Mouse (Mus musculus): ENCODE results near the gene Psmb5. TPM values are rescaled to one million over a fixed set of nuclear protein-coding genes. Genes with fewer than 3 reads are reported as not detected.

Gene Psmb5
- polyA plus RNA-seq, 1 experiment from 2014 or later, result 358 TPM

GRCm38 (mm10) chr14:54646898-54647636, 29.2 kb upstream of the Psmb5 start:
- H3K4me2 ChIP-seq (ENCODE audit: low read depth, low read length), result no peak overlapping the region
- no peak overlapping the region for H3K27ac ChIP-seq (ENCODE audit: low read length)
- no peak overlapping the region for H3K4me3 ChIP-seq (ENCODE audit: low read length)
- H3K27me3 ChIP-seq (ENCODE audit: control insufficient read depth, insufficient read depth, low read length), result no peaks in the 10 kb centered on the region
- H3K4me1 ChIP-seq (ENCODE audit: control insufficient read depth, insufficient read depth, low read length), result peaks cover 4% of the 10 kb centered on the region
- ATAC-seq (replicated peaks; ENCODE audit: extremely low read depth, insufficient read depth, low FRiP score), result no peak
- no peak overlapping the region for H3K9ac ChIP-seq (ENCODE audit: low read length)
- WGBS, result 88% methylated on average over 8 of the region's 8 CpGs
- peaks cover 84% of the 10 kb centered on the region for H3K36me3 ChIP-seq (ENCODE audit: control insufficient read depth, insufficient read depth)
- H3K9me3 ChIP-seq (replicated peaks; ENCODE audit: control insufficient read depth, low read length), result no peaks in the 10 kb centered on the region

- ATAC-seq (replicated peaks; ENCODE audit: extremely low read depth, insufficient read depth, low FRiP score), result no peak
- Histone ChIP-seq H3K4me2 (ENCODE audit: low read depth, low read length) (no peak overlapping the region), H3K27ac (ENCODE audit: low read length) (no peak overlapping the region), H3K9ac (ENCODE audit: low read length) (no peak overlapping the region), H3K27me3 (ENCODE audit: control insufficient read depth, insufficient read depth, low read length) (no peaks in the 10 kb centered on the region), H3K4me3 (ENCODE audit: low read length) (no peak overlapping the region), H3K4me1 (ENCODE audit: control insufficient read depth, insufficient read depth, low read length) (peaks cover 4% of the 10 kb centered on the region; the same call in 1 of the 2 replicates), H3K9me3 (replicated peaks; ENCODE audit: control insufficient read depth, low read length) (no peaks in the 10 kb centered on the region), H3K36me3 (ENCODE audit: control insufficient read depth, insufficient read depth) (peaks cover 81% of the 10 kb centered on the region)
- WGBS, result 92% methylated on average over 17 of the region's 17 CpGs
Measured at GRCm38 (mm10) chr14:54646455-54646854, 28.6 kb upstream of the Psmb5 start.

GRCm38 (mm10) chr14:54644294-54644693, 26.5 kb upstream of the Psmb5 start:
- Histone ChIP-seq H3K27ac (ENCODE audit: low read length) (no peak overlapping the region), H3K9me3 (replicated peaks; ENCODE audit: control insufficient read depth, low read length) (no peaks in the 10 kb centered on the region), H3K36me3 (ENCODE audit: control insufficient read depth, insufficient read depth) (peaks cover 62% of the 10 kb centered on the region), H3K4me2 (ENCODE audit: low read depth, low read length) (no peak overlapping the region), H3K4me1 (ENCODE audit: control insufficient read depth, insufficient read depth, low read length) (peaks cover 3% of the 10 kb centered on the region), H3K9ac (ENCODE audit: low read length) (no peak overlapping the region), H3K4me3 (ENCODE audit: low read length) (no peak overlapping the region), H3K27me3 (ENCODE audit: control insufficient read depth, insufficient read depth, low read length) (no peaks in the 10 kb centered on the region)
- no peak for ATAC-seq (replicated peaks; ENCODE audit: extremely low read depth, insufficient read depth, low FRiP score)
- 73% methylated on average over 9 of the region's 9 CpGs for WGBS

GRCm38 (mm10) chr14:54643011-54643410, 25.2 kb upstream of the Psmb5 start:
- Histone ChIP-seq H3K27ac (ENCODE audit: low read length) (no peak overlapping the region), H3K4me3 (ENCODE audit: low read length) (no peak overlapping the region), H3K27me3 (ENCODE audit: control insufficient read depth, insufficient read depth, low read length) (0 out of 2 replicates have a peak, but pooled peaks cover 2% of the 10 kb centered on the region), H3K9ac (ENCODE audit: low read length) (no peak overlapping the region), H3K36me3 (ENCODE audit: control insufficient read depth, insufficient read depth) (peaks cover 52% of the 10 kb centered on the region), H3K4me2 (ENCODE audit: low read depth, low read length) (no peak overlapping the region), H3K4me1 (ENCODE audit: control insufficient read depth, insufficient read depth, low read length) (peaks cover 3% of the 10 kb centered on the region), H3K9me3 (replicated peaks; ENCODE audit: control insufficient read depth, low read length) (no peaks in the 10 kb centered on the region)
- WGBS, result 85% methylated on average over 2 of the region's 2 CpGs
- ATAC-seq (replicated peaks; ENCODE audit: extremely low read depth, insufficient read depth, low FRiP score), result no peak

- Histone ChIP-seq H3K36me3 (ENCODE audit: control insufficient read depth, insufficient read depth) (peaks cover 46% of the 10 kb centered on the region), H3K9me3 (replicated peaks; ENCODE audit: control insufficient read depth, low read length) (no peaks in the 10 kb centered on the region), H3K4me2 (ENCODE audit: low read depth, low read length) (no peak overlapping the region), H3K4me3 (ENCODE audit: low read length) (no peak overlapping the region), H3K27me3 (ENCODE audit: control insufficient read depth, insufficient read depth, low read length) (0 out of 2 replicates have a peak, but pooled peaks cover 2% of the 10 kb centered on the region), H3K4me1 (ENCODE audit: control insufficient read depth, insufficient read depth, low read length) (peaks cover 3% of the 10 kb centered on the region), H3K9ac (ENCODE audit: low read length) (no peak overlapping the region), H3K27ac (ENCODE audit: low read length) (no peak overlapping the region)
- no peak for ATAC-seq (replicated peaks; ENCODE audit: extremely low read depth, insufficient read depth, low FRiP score)
- 78% methylated on average over 25 of the region's 25 CpGs for WGBS
Measured at GRCm38 (mm10) chr14:54642224-54642944, 24.6 kb upstream of the Psmb5 start.

- H3K27me3 ChIP-seq (ENCODE audit: control insufficient read depth, insufficient read depth, low read length), result 0 out of 2 replicates have a peak, but pooled peaks cover 2% of the 10 kb centered on the region
- ATAC-seq (replicated peaks; ENCODE audit: extremely low read depth, insufficient read depth, low FRiP score), result peak; percentile 92
- WGBS, result under 1% methylated on average over 51 of the region's 52 CpGs
- H3K4me3 ChIP-seq (ENCODE audit: low read length), result peak within 1 kb of the TSS; percentile 80
- peaks cover 3% of the 10 kb centered on the region for H3K4me1 ChIP-seq (ENCODE audit: control insufficient read depth, insufficient read depth, low read length)
- H3K9ac ChIP-seq (ENCODE audit: low read length), result peak within 1 kb of the TSS; percentile 88
- H3K36me3 ChIP-seq (ENCODE audit: control insufficient read depth, insufficient read depth), result peaks cover 40% of the 10 kb centered on the region
- peak within 1 kb of the TSS; percentile 99 for H3K4me2 ChIP-seq (ENCODE audit: low read depth, low read length)
- peak within 1 kb of the TSS; percentile 68 for H3K27ac ChIP-seq (ENCODE audit: low read length)
- no peaks in the 10 kb centered on the region for H3K9me3 ChIP-seq (replicated peaks; ENCODE audit: control insufficient read depth, low read length)
Measured at GRCm38 (mm10) chr14:54641305-54641969, 23.6 kb upstream of the Psmb5 start, which contains the start of gene Cdh24. Cdh24 (minus strand) TSS chr14:54641364.

GRCm38 (mm10) chr14:54640946-54641304, 23.1 kb upstream of the Psmb5 start, which contains the start of gene Gm17606:
Gm17606 (plus strand) TSS chr14:54640952.
- Histone ChIP-seq H3K4me2 (ENCODE audit: low read depth, low read length) (peak within 1 kb of the TSS; percentile 99), H3K27me3 (ENCODE audit: control insufficient read depth, insufficient read depth, low read length) (0 out of 2 replicates have a peak, but pooled peaks cover 2% of the 10 kb centered on the region), H3K9me3 (replicated peaks; ENCODE audit: control insufficient read depth, low read length) (no peaks in the 10 kb centered on the region), H3K9ac (ENCODE audit: low read length) (peak within 1 kb of the TSS; percentile 88), H3K4me3 (ENCODE audit: low read length) (peak within 1 kb of the TSS; percentile 80), H3K27ac (ENCODE audit: low read length) (peak within 1 kb of the TSS; percentile 68), H3K4me1 (ENCODE audit: control insufficient read depth, insufficient read depth, low read length) (peaks cover 3% of the 10 kb centered on the region), H3K36me3 (ENCODE audit: control insufficient read depth, insufficient read depth) (peaks cover 35% of the 10 kb centered on the region)
- 0% methylated on average over 27 of the region's 28 CpGs for WGBS
- no peak for ATAC-seq (replicated peaks; ENCODE audit: extremely low read depth, insufficient read depth, low FRiP score)

GRCm38 (mm10) chr14:54640121-54640520, 22.3 kb upstream of the Psmb5 start:
- Histone ChIP-seq H3K4me1 (ENCODE audit: control insufficient read depth, insufficient read depth, low read length) (peaks cover 3% of the 10 kb centered on the region), H3K4me3 (ENCODE audit: low read length) (no peak overlapping the region), H3K27me3 (ENCODE audit: control insufficient read depth, insufficient read depth, low read length) (0 out of 2 replicates have a peak, but pooled peaks cover 2% of the 10 kb centered on the region), H3K9me3 (replicated peaks; ENCODE audit: control insufficient read depth, low read length) (no peaks in the 10 kb centered on the region), H3K9ac (ENCODE audit: low read length) (no peak overlapping the region), H3K36me3 (ENCODE audit: control insufficient read depth, insufficient read depth) (peaks cover 27% of the 10 kb centered on the region), H3K27ac (ENCODE audit: low read length) (no peak overlapping the region), H3K4me2 (ENCODE audit: low read depth, low read length) (peak overlapping the region; percentile 1; the same call in 1 of the 2 replicates)
- ATAC-seq (replicated peaks; ENCODE audit: extremely low read depth, insufficient read depth, low FRiP score), result no peak
- WGBS, result 46% methylated on average over 4 of the region's 4 CpGs
